Mouse (Mus musculus) heart, embryonic 14.5 days (tissue): ENCODE measurements around the gene Krt36. TPM values are rescaled to one million over a fixed set of nuclear protein-coding genes. Genes with fewer than 3 reads are reported as not detected.

Source experiments
- ATAC-seq: fragments of 200-750 bp; cut with Nextera tagmentation; 2 replicates; pipeline ENCODE4 v1.8.0; 2017; ENCODE audit warnings: low read depth, moderate TSS enrichment; ENCODE audit not compliant: insufficient number of reproducible peaks, insufficient read depth, low FRiP score
- H3K27ac ChIP-seq, 2 experiments: fragments of 200-500 bp in 1 of 2; fragments of 300-500 bp in 1 of 2; sonication (generic) in 1 of 2; replicated peaks in 1 of 2; 2 replicates each; pipeline ENCODE4 v1.5.1; 2012 to 2014; ENCODE audit warnings: low read depth in 2 of 2, low read length in 2 of 2, control low read depth in 1 of 2, mild to moderate bottlenecking in 1 of 2, mixed read lengths in 1 of 2; ENCODE audit not compliant: control insufficient read depth in 1 of 2, insufficient read depth in 1 of 2
- H3K27me3 ChIP-seq: fragments of 300-500 bp; sonication (generic); 2 replicates; pipeline ENCODE4 v1.6.1; 2014; ENCODE audit warnings: mild to moderate bottlenecking, low read length, control low read depth; ENCODE audit not compliant: control insufficient read depth, insufficient read depth
- H3K36me3 ChIP-seq: fragments of 300-500 bp; sonication (generic); 2 replicates; pipeline ENCODE4 v1.6.1; 2014; ENCODE audit warnings: mild to moderate bottlenecking, control low read depth, low read length, mixed read lengths; ENCODE audit not compliant: control insufficient read depth, insufficient read depth
- H3K4me1 ChIP-seq, 2 experiments: fragments of 200-500 bp in 1 of 2; fragments of 300-500 bp in 1 of 2; sonication (generic) in 1 of 2; 2 replicates each; pipeline ENCODE4 v1.6.1; 2012 to 2014; ENCODE audit warnings: low read length in 2 of 2, control low read depth in 1 of 2, mixed read lengths in 1 of 2; ENCODE audit not compliant: control insufficient read depth in 2 of 2, insufficient read depth in 2 of 2
- H3K4me2 ChIP-seq: fragments of 300-500 bp; sonication (generic); 2 replicates; pipeline ENCODE4 v1.6.1; 2014; ENCODE audit warnings: mild to moderate bottlenecking, low read length
- H3K4me3 ChIP-seq, 2 experiments: fragments of 200-500 bp in 1 of 2; fragments of 300-500 bp in 1 of 2; sonication (generic) in 1 of 2; 2 replicates each; pipeline ENCODE4 v1.5.1; 2012 to 2014; ENCODE audit warnings: low read length in 2 of 2, mild to moderate bottlenecking in 2 of 2, control low read depth in 1 of 2, low read depth in 1 of 2, moderate library complexity in 1 of 2; ENCODE audit not compliant: control insufficient read depth in 1 of 2, insufficient read depth in 1 of 2
- H3K9ac ChIP-seq: fragments of 300-500 bp; sonication (generic); 2 replicates; pipeline ENCODE4 v1.6.1; 2014; ENCODE audit warnings: mild to moderate bottlenecking, low read length
- H3K9me3 ChIP-seq: fragments of 300-500 bp; sonication (generic); 2 replicates; pipeline ENCODE4 v1.6.1; 2016; ENCODE audit warnings: low read length, control low read depth; ENCODE audit not compliant: control insufficient read depth
- WGBS: fragments of 180-500 bp; shearing (Covaris S2); extraction: QIAGEN DNeasy Blood & Tissue Kit; methylation state at CpG from one replicate; pipeline ENCODE4 v1.1.7; 2014; 5-methylcytosine and 5-hydroxymethylcytosine counted together
- polyA plus RNA-seq: library from polyadenylated mRNA; unstranded; fragments of >200 nt; fragmentation: Nextera tagmentation; extraction: Ambion mirVana; gene quantifications from 2 replicates; pipeline ENCODE4 v1.2.1, GENCODE M21; 2014

Gene Krt36
- polyA plus RNA-seq, 1 experiment from 2014 or later = not detected

GRCm38 (mm10) chr11:100138809-100139208 is 33.4 kb upstream of the Krt36 start:
- Histone ChIP-seq H3K27me3 (no peaks in the 10 kb centered on the region; the same call in 1 of the 2 replicates), H3K36me3 (peaks cover 5% of the 10 kb centered on the region; the same call in 1 of the 2 replicates), H3K4me3 (no peak overlapping the region), H3K4me2 (no peak overlapping the region), H3K9me3 (no peaks in the 10 kb centered on the region), H3K4me1 (no peaks in the 10 kb centered on the region; a peak in 1 of 4 replicates), H3K9ac (no peak overlapping the region), H3K27ac (no peak overlapping the region)
- ATAC-seq = no peak
- WGBS = 55% methylated on average over 7 of the region's 7 CpGs

- ATAC-seq = no peak
- no peaks in the 10 kb centered on the region for H3K9me3 ChIP-seq
- peaks cover 7% of the 10 kb centered on the region for H3K27me3 ChIP-seq
- no peak overlapping the region for H3K27ac ChIP-seq
- peaks cover 5% of the 10 kb centered on the region; the same call in 1 of the 2 replicates for H3K36me3 ChIP-seq
- H3K4me1 ChIP-seq = no peaks in the 10 kb centered on the region; a peak in 1 of 4 replicates
- no peak overlapping the region for H3K4me3 ChIP-seq
- H3K4me2 ChIP-seq = no peak overlapping the region
- WGBS = 56% methylated on average over 5 of the region's 5 CpGs
- no peak overlapping the region for H3K9ac ChIP-seq
These were observed 32.3 kb upstream of the Krt36 start for GRCm38 (mm10) chr11:100137693-100138092.

GRCm38 (mm10) chr11:100136559-100136958 is 31.1 kb upstream of the Krt36 start:
- Histone ChIP-seq H3K4me1 (no peaks in the 10 kb centered on the region; a peak in 1 of 4 replicates), H3K9ac (no peak overlapping the region), H3K4me2 (no peak overlapping the region), H3K9me3 (no peaks in the 10 kb centered on the region), H3K4me3 (no peak overlapping the region), H3K36me3 (peaks cover 5% of the 10 kb centered on the region; the same call in 1 of the 2 replicates), H3K27me3 (peaks cover 10% of the 10 kb centered on the region), H3K27ac (no peak overlapping the region)
- 16% methylated on average over 5 of the region's 5 CpGs for WGBS
- no peak for ATAC-seq

- ATAC-seq = no peak
- no peak within 1 kb of the TSS for H3K4me2 ChIP-seq
- no peak within 1 kb of the TSS for H3K4me3 ChIP-seq
- WGBS = 51% methylated on average over 7 of the region's 7 CpGs
- no peak within 1 kb of the TSS for H3K27ac ChIP-seq
- peaks cover 5% of the 10 kb centered on the region; the same call in 1 of the 2 replicates for H3K36me3 ChIP-seq
- no peaks in the 10 kb centered on the region; a peak in 1 of 4 replicates for H3K4me1 ChIP-seq
- no peak within 1 kb of the TSS for H3K9ac ChIP-seq
- no peaks in the 10 kb centered on the region for H3K9me3 ChIP-seq
- H3K27me3 ChIP-seq = peaks cover 10% of the 10 kb centered on the region
These were observed 30.3 kb upstream of the Krt36 start, which contains the start of gene Krt15 for GRCm38 (mm10) chr11:100135731-100136130. Gene Krt15 (minus strand): TSS chr11:100135928.

- 73% methylated on average over 7 of the region's 7 CpGs for WGBS
- no peaks in the 10 kb centered on the region for H3K36me3 ChIP-seq
These were observed 19.5 kb upstream of the Krt36 start for GRCm38 (mm10) chr11:100124901-100125300.

GRCm38 (mm10) chr11:100121466-100121865 is 16.0 kb upstream of the Krt36 start, which contains the start of gene Krt13:
Gene Krt13 (minus strand): TSS chr11:100121566.
- ATAC-seq = no peak
- Histone ChIP-seq H3K9me3 (no peaks in the 10 kb centered on the region), H3K4me1 (peaks cover 3 to 5% of the 10 kb centered on the region in 2 experiments; a peak in 1 of 4 replicates), H3K36me3 (no peaks in the 10 kb centered on the region), H3K27me3 (peaks cover 4% of the 10 kb centered on the region; the same call in 1 of the 2 replicates), H3K9ac (no peak within 1 kb of the TSS), H3K4me2 (no peak within 1 kb of the TSS), H3K27ac (no peak within 1 kb of the TSS), H3K4me3 (no peak within 1 kb of the TSS)
- WGBS = 79% methylated on average over 3 of the region's 3 CpGs

More at GRCm38 (mm10) chr11:100124901-100125300, 19.5 kb upstream of the Krt36 start:
- ATAC-seq = no peak
- Histone ChIP-seq H3K27me3 (peaks cover 4% of the 10 kb centered on the region; the same call in 1 of the 2 replicates), H3K9me3 (no peaks in the 10 kb centered on the region), H3K4me1 (peaks cover 3 to 5% of the 10 kb centered on the region in 2 experiments; a peak in 1 of 4 replicates), H3K4me2 (no peak overlapping the region), H3K9ac (no peak overlapping the region), H3K4me3 (no peak overlapping the region), H3K27ac (no peak overlapping the region)

- Histone ChIP-seq H3K9me3 (no peaks in the 10 kb centered on the region), H3K4me3 (no peak overlapping the region), H3K9ac (no peak overlapping the region), H3K4me2 (no peak overlapping the region), H3K27ac (no peak overlapping the region), H3K4me1 (peaks cover under 1 to 3% of the 10 kb centered on the region in 2 experiments; a peak in 1 of 4 replicates), H3K27me3 (peaks cover 4% of the 10 kb centered on the region; the same call in 1 of the 2 replicates), H3K36me3 (no peaks in the 10 kb centered on the region)
- WGBS = 36% methylated on average over 5 of the region's 5 CpGs
- ATAC-seq = no peak
These were observed 14.9 kb upstream of the Krt36 start for GRCm38 (mm10) chr11:100120331-100120730.

- Histone ChIP-seq H3K4me2 (no peak overlapping the region), H3K27me3 (no peaks in the 10 kb centered on the region), H3K27ac (no peak overlapping the region), H3K9ac (no peak overlapping the region), H3K4me1 (no peaks in the 10 kb centered on the region), H3K36me3 (no peaks in the 10 kb centered on the region), H3K4me3 (no peak overlapping the region), H3K9me3 (no peaks in the 10 kb centered on the region)
- no peak for ATAC-seq
- 65% methylated on average over 2 of the region's 2 CpGs for WGBS
These were observed 8.3 kb upstream of the Krt36 start for GRCm38 (mm10) chr11:100113742-100114029.
